Mouse (Mus musculus) thymus, postnatal 25 days (tissue): ENCODE results near the gene Marc1.

Experiments
- DNase-seq: peaks from one replicate; pipeline ENCODE4 v3.0.0; 2022

Gene Marc1

DNA sequence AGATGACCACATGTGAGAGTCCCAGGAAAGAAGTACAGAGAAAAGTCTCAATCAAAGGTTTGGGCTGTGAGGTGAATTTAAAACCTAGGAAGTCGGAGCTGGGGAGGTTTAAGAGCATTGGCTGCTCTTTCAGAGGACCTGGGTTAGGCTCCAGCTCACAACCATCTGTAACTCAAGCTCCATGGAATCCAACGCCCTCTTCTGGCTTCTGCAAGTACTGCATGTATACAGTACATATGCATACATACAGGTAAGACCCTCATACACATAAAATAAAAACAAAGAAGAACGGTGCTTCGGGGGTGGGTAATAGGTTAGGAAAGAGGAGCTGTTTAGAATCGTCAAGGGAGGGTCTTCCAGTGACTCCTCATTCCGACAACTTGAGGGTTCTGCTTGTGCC is 6.7 kb upstream of the Marc1 start:
- no peak for DNase-seq

DNA sequence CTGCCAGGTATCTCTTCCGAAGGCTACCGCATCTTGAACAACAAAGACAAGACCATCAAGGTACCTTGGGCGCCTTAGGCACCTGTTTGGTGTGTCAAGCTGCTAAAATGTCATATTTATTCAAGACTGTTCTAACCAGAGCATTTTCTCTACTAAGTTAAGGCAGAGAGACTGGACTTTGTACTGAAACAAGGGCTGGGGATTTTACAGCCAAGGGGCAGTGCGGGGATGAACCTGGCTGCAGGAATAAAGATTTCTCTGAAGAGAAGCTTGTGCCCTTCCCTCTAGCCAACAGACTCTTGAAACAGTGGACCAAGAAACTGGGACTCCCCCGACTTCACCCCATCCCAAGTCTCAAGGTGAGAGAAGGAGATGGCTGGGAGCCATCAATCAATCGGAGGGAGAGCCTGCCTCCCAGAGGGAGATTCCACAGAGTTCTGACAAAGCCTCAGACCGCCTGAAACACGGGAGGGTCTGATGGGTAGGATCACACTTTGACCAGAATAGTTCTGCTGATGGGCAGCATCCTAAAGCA is 670 bp upstream of the Marc1 start:
- no peak for DNase-seq

DNA sequence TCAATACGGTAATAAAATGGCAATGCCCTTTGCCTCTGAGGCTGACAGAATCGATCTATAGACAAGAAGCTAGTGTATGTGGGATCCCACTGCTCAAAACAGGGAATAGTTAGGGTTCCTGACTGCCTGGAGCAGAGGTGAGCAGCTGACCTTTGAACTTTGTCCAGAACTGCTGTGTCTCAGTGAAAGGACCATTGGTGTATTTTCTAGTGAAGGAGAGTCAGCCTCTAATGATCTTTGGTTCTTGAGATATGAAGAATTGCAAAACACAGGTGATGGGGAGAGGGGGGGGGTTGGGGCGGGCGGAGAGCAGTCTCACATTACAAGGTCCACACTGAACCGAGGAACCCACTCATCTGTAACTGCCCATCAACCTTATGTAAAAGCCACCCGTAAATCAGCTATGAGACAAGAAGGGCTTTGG is 1.5 kb downstream of the Marc1 start:
- DNase-seq = no peak

DNA sequence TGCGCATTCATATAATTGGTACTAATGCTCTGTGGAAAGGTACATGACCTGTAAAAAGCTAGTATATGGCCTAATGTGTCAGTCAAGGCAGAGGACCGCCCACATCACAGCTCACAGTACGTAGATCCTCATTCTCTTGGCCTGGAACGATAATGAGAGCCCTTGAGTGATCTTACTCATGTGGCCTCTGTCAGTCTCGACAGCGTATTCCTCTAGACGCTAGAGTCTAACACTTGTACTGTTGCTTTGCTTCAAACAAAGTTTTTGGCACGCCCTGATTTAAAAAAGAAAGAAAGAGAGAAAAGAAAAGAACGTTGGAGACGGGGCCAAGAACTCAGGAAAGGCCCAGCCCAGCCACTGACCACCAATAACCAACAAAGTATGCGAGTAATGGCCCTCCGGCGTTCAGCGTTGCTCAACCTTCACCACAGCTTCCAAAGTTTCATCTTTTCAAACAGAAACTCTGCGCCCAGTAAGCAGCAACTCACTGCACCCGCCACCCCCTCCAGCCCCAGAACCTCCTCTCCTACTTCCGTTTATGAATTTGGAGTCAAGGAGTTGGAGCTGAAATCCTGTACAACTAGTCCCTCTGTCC is 2.6 kb downstream of the Marc1 start:
- no peak for DNase-seq

DNA sequence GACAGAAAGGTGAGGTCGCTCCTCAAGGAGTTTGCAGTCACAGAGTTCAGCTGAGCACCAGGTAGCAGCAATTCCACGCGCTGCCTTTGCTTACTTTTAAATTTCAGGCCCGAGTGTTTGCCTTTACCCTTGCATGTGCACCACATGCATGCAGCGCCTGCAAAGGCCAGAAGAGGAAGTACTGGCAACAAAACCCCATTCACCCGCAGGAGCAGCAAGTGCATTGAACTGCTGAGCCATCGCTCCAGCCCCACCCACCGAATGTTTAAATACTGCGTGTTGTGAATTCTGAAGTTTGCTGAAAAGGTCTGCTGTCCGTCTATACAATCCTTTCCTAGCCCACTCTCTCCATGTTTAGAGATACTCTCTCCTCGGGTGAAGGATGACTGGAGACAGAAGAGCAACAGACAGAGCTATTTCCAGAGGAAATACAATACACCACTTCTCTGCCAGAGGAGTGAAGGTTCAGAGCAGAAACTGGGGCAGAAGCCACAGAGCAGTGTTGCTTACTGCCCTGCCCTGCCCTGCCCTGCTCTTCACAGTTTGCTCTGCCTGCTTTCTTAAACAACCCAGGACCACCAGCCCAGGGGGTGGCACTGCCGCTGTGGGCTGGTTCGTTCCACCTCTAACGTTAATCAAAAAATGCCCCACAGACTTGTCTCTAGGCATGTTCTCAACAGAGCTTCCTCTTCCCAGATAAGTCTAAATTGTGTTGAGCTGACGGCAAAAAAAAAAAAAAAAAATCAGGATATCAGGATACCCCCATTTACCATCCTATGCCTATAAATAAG is 3.3 kb downstream of the Marc1 start:
- DNase-seq = peak; percentile 27

DNA sequence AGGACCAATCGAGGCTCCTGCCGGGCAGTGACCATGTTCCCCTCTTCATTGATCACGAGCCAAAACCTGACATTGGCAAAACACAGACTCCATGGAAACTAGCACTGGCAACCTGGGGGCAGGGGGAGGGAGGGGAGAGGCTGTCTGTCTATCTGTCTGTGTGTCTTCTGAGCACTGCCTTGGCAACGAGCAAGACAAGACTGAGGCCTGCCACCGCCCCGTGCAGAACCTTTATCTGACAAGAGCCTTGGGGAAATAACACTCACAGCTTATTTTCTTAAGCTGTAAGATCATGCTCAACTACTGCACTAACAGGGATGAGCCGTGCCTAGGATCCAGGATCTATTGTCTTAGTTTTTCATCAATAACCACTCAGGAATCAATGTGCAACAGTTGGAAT is 4.0 kb downstream of the Marc1 start:
- no peak for DNase-seq

DNA sequence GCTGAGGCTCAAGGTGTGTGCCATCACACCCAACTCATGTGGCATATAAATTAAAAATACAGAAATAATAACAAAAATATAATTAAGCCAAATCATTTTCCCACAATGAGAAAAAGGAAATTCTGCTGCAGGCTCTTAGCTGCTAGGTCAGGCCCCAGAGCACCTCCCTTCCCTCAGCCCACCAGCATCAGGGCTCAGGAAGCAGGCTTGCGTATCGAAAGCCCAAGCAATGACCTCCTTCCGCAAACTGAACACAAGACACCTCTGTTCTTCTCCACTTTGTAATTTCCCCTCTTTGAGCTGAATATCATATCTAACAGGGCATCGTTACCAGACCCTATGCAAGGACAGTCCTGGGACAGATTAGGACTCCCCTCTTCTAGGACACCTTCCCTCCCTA is 5.4 kb downstream of the Marc1 start:
- no peak for DNase-seq

DNA sequence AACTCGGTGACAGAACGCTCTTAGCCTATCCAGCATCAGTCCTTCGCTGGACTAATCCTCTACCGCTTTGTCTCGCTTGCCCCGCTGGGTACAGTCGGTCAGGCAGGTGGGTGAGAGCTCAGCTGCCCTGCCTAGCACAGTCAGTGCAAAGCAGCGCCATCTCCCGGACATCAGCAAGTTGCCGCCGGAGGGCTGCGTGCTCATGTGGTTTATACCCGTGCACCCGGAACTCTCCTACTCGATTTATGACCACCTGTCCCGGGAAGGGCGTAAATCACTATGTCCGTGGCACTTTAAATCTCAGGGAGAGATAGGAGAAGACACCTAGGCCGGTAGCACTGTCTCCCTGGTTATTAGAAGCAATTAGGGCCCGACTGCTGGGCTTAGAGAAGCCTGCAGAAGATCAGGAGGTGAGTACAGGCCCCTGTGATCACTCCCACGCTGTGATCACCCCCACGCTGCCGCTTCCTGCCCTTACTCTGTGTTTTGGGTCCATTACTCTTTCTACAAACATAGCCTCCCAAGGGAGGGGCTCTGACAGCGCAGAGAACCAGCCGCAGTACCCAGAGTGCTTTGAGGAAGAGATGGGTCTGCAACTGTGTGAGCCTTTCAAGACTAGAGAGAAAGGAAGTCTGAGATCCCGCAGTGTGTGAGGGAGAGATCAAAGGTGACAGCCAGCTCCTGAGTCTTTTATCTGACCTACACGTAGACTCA is 17.8 kb downstream of the Marc1 start:
- DNase-seq = peak; percentile 85

DNA sequence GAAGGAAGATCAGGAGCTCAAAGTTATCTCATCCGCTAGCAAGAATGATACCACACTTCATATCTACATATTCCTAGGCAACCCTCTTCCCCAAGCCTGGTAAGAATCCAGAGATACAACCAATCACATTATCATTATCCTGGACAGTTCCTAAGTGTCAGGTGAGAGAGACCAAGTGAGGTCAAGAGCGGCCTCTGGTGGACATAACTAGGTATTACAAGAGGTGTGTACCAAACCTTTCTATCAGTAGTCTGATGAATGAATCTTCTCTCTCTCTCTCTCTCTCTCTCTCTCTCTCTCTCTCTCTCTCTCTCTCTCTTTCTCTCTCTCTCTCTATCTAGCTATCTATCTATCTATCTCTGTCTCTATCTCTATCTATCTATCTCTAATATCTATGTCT is 20.0 kb downstream of the Marc1 start:
- peak; percentile 52 for DNase-seq

DNA sequence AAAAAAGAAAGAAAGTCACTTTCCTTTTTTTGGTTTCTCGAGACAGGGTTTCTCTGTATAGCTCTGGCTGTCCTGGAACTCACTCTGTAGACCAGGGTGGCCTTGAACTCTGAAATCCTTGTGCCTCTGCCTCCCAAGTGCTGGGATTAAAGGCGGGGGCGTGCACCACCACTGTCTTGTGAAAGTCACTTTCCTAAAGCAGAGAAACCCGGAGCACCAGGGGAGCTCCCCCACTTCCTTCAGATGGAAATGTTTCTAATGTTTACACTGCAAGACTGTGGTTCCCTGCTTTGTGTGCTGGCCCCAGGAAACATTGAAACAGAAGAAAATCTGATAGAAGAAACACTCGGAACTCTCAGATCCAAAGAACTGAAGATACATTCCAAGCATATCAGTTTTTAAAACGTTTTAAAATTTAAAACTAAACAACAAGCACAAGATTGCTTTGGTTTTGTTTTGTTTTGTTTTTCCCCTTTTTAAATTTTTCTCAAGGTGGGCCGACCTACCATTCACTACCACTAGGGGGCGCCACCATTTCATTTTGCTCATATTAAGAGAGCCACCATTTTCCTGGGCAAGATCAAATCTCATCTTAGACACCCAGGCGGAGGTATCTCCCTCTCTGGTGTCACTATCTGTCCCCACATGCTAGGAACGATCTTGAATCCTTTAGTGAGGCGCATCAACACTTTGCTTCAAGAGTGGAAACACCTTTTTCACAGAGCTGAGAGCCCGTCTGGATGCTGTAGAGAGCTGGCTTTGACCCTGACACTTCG is 24.5 kb downstream of the Marc1 start:
- peak; percentile 15 for DNase-seq

DNA sequence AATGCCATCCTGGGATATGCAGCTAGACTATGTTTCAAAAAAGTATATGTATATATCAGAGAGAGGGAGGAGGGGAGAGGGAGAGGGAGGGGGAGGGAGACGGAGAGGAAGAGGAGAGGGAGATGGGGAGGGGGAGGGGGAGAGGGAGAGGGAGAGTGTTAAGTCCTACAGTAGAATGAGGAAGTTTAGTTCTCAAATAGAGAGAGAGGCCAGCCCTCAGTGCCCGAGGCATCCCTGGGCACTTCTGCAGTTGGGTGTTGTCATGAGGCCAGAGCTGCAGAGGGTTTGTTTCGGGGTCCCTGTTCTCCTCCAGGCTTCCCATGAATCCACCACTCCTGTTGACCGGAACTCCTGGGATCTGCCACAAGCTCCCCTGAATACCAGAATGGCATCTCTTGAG is 27.5 kb downstream of the Marc1 start:
- DNase-seq = no peak

DNA sequence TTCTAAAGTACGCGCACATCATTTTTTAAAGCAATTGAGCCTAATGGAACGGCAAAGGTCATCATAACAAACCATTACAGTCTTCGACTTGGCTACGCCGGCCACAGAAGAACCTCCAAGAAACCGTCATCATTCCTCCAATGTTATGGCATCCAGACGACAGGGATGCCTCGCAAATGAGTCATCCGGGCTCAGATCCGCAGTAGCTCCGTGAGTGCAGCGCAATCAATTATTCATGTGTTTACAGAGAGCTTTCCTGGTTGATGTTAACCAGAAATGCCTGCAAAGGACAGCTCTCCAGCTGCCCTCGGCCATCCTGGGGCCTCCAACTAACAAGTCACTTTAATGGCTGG is 29.0 kb downstream of the Marc1 start:
- no peak for DNase-seq

DNA sequence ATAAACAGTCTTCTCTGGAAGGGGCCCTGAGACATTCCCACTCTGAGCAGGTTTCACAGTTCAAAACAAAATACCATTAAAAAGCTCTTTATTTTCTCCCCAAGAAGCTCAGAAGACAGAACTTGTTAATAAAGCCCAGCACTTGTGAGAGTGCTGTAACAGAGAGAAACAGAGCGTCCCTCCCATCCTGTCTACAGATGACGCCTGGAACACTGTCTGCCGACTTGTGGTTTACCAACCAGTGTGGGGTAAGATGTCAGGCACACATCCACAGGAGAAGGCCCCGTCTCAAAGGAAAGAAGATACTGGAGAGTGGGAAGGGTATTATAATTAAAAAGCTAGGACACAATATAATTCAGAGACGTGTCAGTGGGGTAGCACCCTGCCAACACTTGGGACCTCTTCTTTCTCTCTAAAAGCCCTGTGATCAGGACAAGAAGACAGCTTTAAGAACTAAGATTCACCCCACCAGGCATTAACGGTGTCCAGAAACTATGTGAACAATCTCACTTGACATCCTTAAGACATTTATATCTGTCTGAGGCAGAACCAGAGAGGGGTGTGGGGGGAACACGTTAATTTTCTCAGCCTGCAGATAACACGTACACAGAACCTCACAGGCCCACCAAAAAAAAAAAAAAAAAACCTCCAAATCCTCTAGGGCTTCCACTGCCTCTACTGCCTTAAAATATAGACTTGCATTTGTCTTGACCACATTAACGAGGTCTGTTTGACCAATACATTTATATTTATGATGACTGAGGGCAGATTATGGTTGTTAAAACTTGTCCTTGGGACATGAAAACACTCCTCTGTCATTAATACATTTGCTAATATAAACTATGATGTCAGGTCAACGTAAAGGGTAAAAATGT is 29.6 kb downstream of the Marc1 start:
- DNase-seq = no peak

DNA sequence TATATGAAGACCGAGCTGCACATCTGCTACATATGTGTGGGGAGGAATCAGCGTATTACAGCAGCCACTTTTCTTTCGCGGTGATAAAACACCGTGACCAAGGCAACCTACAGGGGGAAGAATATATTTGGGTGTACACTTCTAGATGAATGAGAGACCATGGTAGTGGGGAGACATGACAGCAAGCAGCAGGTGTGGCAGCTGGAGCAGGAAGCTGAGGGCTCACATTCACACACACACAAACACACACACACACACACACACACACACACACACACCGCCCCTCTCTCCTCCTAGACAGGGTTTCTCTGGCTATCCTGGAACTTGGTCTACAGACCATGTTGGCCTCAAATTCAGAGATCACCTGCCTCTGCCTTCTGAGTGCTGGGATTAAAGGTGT is 33.0 kb downstream of the Marc1 start:
- DNase-seq = no peak

DNA sequence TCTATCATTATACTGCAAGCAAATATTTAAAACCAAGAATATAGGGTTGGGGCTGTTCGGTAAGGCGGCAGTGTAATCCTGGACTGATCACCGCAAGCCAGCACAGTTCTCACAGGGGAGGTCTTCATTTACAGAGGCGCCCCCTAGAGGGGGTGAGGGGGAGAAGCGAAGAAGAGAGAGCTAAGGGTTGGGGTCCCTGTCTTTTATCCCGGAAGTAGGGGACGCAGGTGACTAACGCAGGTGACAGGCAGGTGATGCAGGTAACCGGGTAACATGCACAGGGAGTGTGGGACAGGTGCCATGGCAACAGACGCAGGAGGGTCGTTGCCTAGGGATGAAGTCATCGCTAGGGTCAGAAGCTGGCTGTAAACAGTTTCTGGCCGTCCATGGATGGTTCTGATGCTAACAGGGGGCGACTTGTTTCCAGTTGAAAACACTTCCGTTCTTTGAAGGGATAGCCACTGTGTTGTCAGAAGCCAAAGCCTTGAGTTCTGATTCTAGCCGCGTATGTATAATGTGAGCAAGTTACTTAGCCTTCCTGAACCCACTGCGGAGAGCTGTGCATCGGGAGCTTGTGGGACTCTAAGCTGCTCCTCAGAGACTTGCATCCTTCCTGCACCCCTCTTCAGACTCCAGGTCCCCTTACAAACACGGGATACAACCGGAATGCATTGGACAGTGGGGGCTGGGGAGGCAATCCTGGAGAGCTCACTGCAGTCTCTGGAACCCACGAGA is 33.9 kb downstream of the Marc1 start:
- no peak for DNase-seq

DNA sequence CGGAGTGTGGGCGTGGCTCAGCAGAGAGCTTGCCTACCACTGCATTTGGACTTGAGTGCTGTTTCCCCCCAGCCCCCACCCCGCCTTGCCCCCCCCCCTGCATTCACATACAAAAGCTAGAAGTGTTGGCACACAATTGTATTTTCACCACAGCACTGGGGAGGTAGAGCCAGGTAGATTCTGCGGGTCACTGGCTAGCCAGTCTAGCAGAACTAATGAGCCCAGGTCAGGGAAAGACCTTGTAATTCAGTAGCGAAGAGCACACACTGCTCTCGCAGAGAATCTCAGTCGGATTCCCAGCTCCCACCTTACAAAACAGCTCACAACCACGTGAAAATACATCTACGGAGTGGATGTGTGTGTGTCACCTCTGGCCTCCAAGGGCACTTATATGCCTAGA is 35.8 kb downstream of the Marc1 start:
- no peak for DNase-seq

DNA sequence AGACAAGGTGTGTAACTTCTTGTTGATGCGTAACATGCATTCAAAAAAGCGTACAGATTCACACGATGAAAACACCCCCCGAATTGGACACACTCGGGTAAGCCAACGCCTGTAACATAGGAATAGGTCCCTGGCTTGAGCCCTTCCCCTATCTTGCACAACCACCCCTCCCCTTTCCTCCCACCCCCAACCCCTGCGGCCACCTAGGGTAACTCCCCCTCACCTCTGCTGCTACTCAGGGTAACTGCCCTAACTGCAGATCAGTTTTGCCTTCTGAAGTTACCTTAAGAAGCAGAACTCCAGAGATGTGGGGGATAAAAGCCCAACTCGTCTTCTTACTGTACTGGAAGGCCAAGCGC is 39.2 kb downstream of the Marc1 start:
- DNase-seq = no peak

DNA sequence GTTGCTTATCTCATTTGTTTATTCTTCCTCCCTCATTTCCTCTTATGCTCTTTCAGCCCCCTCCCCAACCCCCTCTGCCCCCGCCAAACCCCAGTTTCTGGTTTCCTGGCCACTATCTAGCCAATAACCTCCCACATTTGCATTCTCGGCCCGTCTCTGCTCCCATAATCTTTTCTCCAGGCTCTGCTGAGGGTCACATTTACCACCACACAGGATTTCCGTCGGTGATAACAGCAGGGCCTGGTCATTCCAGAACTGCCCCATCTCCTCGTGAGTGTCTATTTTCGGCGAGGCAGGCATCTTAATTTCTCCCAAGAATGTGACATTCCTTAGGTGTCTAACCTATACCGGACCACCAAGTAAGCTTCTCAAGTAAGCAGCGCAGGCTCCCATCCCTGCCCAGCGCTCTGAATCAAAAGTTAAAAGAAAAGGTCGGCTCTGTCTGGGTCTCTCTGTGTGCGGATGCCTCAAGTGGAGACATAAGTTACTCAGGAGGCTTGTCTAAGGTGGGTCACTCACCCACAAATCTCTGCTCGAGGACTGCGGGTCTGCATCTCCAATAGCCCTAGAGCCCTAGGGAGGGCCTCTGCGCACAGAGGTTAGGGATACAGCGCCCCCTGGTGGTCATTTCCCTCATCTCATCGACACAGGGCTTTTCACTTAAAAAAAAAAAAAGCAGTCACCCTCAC is 39.8 kb downstream of the Marc1 start:
- peak; percentile 69 for DNase-seq

DNA sequence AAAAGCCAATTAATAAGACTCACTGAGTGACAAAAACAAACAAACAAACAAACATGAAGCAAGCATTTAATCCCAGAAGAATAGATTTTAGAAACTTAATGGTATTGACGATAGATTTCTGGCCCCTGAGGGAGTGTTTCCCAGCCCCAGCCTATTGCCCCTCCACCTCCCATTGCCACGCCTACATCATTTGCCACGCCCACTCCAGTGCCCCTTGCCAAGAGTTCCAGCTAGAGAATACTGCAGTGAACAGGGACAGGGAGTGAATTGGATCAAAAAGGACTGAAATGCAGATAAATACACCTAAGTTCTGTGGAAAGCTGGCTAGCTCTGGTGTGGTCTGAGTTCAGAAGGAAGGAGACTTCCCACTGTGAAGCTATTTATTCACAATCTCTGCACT is 47.2 kb downstream of the Marc1 start:
- DNase-seq = no peak

DNA sequence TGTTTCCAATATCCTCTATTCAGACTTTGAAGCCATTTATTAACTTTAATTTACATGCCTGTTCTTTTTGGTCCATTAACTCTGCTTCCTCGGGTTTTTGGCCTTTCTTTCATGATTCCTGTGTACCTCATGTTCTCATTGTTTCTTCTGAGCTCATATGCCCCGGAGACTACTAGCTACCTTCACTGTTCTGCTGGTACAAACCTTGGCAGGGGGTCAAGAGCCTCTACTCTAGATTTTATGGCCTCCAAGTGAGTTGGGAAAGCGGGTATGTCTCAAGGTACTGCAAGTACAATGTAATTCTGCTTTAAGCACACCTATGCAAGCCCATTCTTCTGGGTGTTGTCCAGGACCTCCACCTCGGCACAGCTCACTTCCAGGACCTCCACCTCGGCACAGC is 48.2 kb downstream of the Marc1 start:
- no peak for DNase-seq

DNA sequence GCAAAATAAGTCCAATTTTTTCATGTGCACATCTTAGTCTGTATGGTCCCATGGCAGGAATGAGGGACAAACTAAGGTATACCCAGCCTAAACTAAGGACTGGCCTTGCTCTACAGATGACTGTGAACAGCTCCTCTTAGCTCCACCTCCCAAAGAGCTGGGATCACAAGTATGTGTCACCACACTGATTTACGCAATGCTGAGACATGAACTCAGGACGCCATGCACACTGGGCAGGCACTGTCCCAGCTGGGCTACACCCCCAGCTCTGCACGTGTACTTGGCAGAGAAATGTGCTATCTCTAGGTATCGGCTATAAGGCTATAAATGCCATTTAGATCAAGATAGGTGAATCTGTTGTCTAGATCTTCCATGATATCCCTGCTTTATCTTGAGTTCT is 49.1 kb downstream of the Marc1 start:
- DNase-seq = no peak
